In genomic region chr7:63938066-63938913, GRCm38 (mm10) we compare ENCODE assay signal across 8 mouse cellular contexts. TPM values are rescaled to one million over a fixed set of nuclear protein-coding genes. Genes with fewer than 3 reads are reported as not detected.
DNase-seq lines count a peak whose midpoint lies in the region; ATAC-seq and TF ChIP-seq lines count a peak whose summit lies in the region.

No protein-coding gene starts in this region.

- peak overlapping the region; percentile 99 for H3K27ac ChIP-seq in spleen, adult 2 months (ENCODE audit: insufficient read depth, low read length)
- peak overlapping the region; percentile 91 for H3K27ac ChIP-seq in limb, embryonic 12.5 days

- H3K36me3 ChIP-seq in spleen, adult 2 months (ENCODE audit: control insufficient read depth, insufficient read depth, low read length), result no peaks in the 10 kb centered on the region
- no peaks in the 10 kb centered on the region for H3K36me3 ChIP-seq in limb, embryonic 12.5 days

- peak; percentile 63 for DNase-seq in embryo, embryonic 10 days (ENCODE audit: low spot score)
- no peak for DNase-seq in embryo, embryonic 9.5 days (ENCODE audit: extremely low spot score)
- peak; percentile 25 to 54 for DNase-seq in spleen, adult 2 months (ENCODE audit: low read depth in 1 of 2, low spot score in 2 of 2)
- DNase-seq in spleen, postnatal 36 days (ENCODE audit: low spot score in 2 of 2), result no peak
- DNase-seq in forelimb bud, embryonic 11.5 days (ENCODE audit: low read depth, low spot score), result peak; percentile 20
- DNase-seq in neural tube, embryonic 10.5 days (ENCODE audit: extremely low spot score, low spot score), result peak; percentile 69
- no peak for DNase-seq in urinary bladder, adult 2 months (ENCODE audit: low spot score)

- ATAC-seq in limb, embryonic 12.5 days (ENCODE audit: insufficient number of reproducible peaks, insufficient read depth, low FRiP score, low TSS enrichment, low read depth), result no peak; the same call in none of the 2 replicates

- peak overlapping the region; percentile 97 for H3K4me3 ChIP-seq in spleen, adult 2 months (ENCODE audit: extremely low read depth, insufficient read depth, insufficient read length)
- peak overlapping the region; percentile 81 for H3K4me3 ChIP-seq in limb, embryonic 12.5 days (replicated peaks)

- no peak for TF ChIP-seq CTCF in spleen, adult 2 months (IDR thresholded peaks at IDR 0.05; ENCODE audit: extremely low read depth, insufficient read depth, insufficient read length, insufficient replicate concordance)

- H3K4me2 ChIP-seq in limb, embryonic 12.5 days, result peak overlapping the region; percentile 92

- H3K9me3 ChIP-seq in limb, embryonic 12.5 days, result no peaks in the 10 kb centered on the region

- peak; percentile 79; the same call in 1 of the 2 replicates for TF ChIP-seq POLR2A in spleen, adult 2 months (IDR thresholded peaks at IDR 0.05; ENCODE audit: low read depth, low read length)

- under 1% methylated on average over 118 of the region's 121 CpGs for WGBS in spleen, adult 2 months
- WGBS in limb, embryonic 12.5 days, result under 1% methylated on average over 109 of the region's 121 CpGs

- peaks cover 33% of the 10 kb centered on the region; the same call in 1 of the 2 replicates for H3K4me1 ChIP-seq in spleen, adult 2 months (ENCODE audit: control insufficient read depth, insufficient read depth, insufficient read length)
- peaks cover 24% of the 10 kb centered on the region for H3K4me1 ChIP-seq in limb, embryonic 12.5 days (replicated peaks)

- no peaks in the 10 kb centered on the region for H3K27me3 ChIP-seq in spleen, adult 2 months (ENCODE audit: control insufficient read depth, insufficient read depth, low read length)
- H3K27me3 ChIP-seq in limb, embryonic 12.5 days, result no peaks in the 10 kb centered on the region; the same call in 1 of the 2 replicates

- H3K9ac ChIP-seq in limb, embryonic 12.5 days (replicated peaks), result peak overlapping the region; percentile 83

RNA-seq across cellular contexts. Expression of gene Klf13, which starts 0.4 kb away (rescaled TPM):
- 72.0 and 89.0 TPM in 2 replicates for polyA plus RNA-seq in spleen, adult 2 months (2012; rRNA removed)
- polyA plus RNA-seq in limb, embryonic 12.5 days (2016; fragmentation: Nextera tagmentation; extraction: Ambion mirVana), result 16.9 and 17.0 TPM in 2 replicates
- 13.0 and 21.9 TPM in 2 replicates for polyA plus RNA-seq in urinary bladder, adult 2 months (2012; rRNA removed)

RNA-seq across cellular contexts. Expression of gene E030018B13Rik, which starts 21.6 kb away (rescaled TPM):
- not detected in 2 replicates for polyA plus RNA-seq in spleen, adult 2 months (2012; rRNA removed)
- not detected in 2 replicates for polyA plus RNA-seq in limb, embryonic 12.5 days (2016; fragmentation: Nextera tagmentation; extraction: Ambion mirVana)
- polyA plus RNA-seq in urinary bladder, adult 2 months (2012; rRNA removed), result not detected in 2 replicates

Comparison
In these comparisons a context has a peak if more than half of its experiments do, and no peak if none do; other contexts are left out.
1. DNase-seq: peak in embryo, embryonic 10 days (single experiment), spleen, adult 2 months (2 of 2), forelimb bud, embryonic 11.5 days (single experiment) and neural tube, embryonic 10.5 days (single experiment); none in embryo, embryonic 9.5 days (single experiment), spleen, postnatal 36 days (0 of 2) and urinary bladder, adult 2 months (single experiment).